Mouse (Mus musculus): Measurements from ENCODE around the gene Zranb1. TPM values are rescaled to one million over a fixed set of nuclear protein-coding genes. Genes with fewer than 3 reads are reported as not detected.

Gene Zranb1
- polyA plus RNA-seq, 1 experiment: 22.4 TPM

Other genes starting within 250 kb of the Zranb1 start
- 11.2 and 15.8 TPM in 2 replicates for gene Fam53b, start 117.3 kb upstream of the Zranb1 start, polyA plus RNA-seq (2012; rRNA removed)
- 33.7 and 34.9 TPM in 2 replicates for gene Eef1akmt2, start 78.5 kb upstream of the Zranb1 start, polyA plus RNA-seq (2012; rRNA removed)
- 24.0 and 24.7 TPM in 2 replicates for gene Abraxas2, start 71.9 kb upstream of the Zranb1 start, polyA plus RNA-seq (2012; rRNA removed)
- 80.2 and 89.9 TPM in 2 replicates for gene Fgfr2, start 192.2 kb downstream of the Zranb1 start, polyA plus RNA-seq (2012; rRNA removed)
- 83.1 and 99.4 TPM in 2 replicates for gene Ctbp2, start 193.2 kb downstream of the Zranb1 start, polyA plus RNA-seq (2012; rRNA removed)

All from urinary bladder, adult 2 months (tissue).